Mouse (Mus musculus) liver, adult (tissue): ENCODE results near the gene Eif1.

Experiments used
- GATA4 ChIP-seq: IDR thresholded peaks from 2 replicates; pipeline ENCODE4 v1.6.1; 2014; ENCODE audit warnings: mild to moderate bottlenecking, low read length; ENCODE audit not compliant: insufficient replicate concordance

Gene Eif1

GRCm38 (mm10) chr11:100327316-100327715 lies 7.6 kb downstream of the Eif1 start:
- no peak for TF ChIP-seq GATA4

DNA sequence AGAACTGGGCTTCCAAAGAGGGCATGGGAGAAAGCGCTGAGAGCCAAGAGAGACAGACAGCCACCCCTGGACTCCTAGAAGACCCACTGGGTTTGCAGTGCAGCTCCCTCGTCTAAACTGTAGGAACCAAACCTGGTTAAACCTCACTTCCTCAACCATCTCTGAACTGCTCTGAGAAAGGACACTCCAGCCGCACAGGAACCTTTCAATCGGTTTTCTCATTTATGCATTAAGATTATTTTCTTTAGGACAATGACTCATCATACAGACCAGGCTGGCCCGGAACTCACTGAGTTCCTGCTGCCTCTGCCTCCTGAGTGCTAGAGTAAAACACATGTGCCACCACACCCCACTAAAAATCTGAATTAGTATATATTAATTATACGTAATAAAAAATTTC lies 8.1 kb downstream of the Eif1 start:
- no peak for TF ChIP-seq GATA4

- no peak for TF ChIP-seq GATA4
Measured at GRCm38 (mm10) chr11:100330235-100330634, 10.6 kb downstream of the Eif1 start.

- no peak for TF ChIP-seq GATA4
Measured at GRCm38 (mm10) chr11:100332766-100333515, 13.3 kb downstream of the Eif1 start.

GRCm38 (mm10) chr11:100333944-100334457 lies 14.3 kb downstream of the Eif1 start, which contains the start of gene Gast:
TSS of gene Gast (plus strand) at chr11:100334407.
- no peak for TF ChIP-seq GATA4

- TF ChIP-seq GATA4: no peak
Measured at GRCm38 (mm10) chr11:100335731-100336130, 16.0 kb downstream of the Eif1 start.

GRCm38 (mm10) chr11:100344269-100344668 lies 24.6 kb downstream of the Eif1 start:
- no peak for TF ChIP-seq GATA4

DNA sequence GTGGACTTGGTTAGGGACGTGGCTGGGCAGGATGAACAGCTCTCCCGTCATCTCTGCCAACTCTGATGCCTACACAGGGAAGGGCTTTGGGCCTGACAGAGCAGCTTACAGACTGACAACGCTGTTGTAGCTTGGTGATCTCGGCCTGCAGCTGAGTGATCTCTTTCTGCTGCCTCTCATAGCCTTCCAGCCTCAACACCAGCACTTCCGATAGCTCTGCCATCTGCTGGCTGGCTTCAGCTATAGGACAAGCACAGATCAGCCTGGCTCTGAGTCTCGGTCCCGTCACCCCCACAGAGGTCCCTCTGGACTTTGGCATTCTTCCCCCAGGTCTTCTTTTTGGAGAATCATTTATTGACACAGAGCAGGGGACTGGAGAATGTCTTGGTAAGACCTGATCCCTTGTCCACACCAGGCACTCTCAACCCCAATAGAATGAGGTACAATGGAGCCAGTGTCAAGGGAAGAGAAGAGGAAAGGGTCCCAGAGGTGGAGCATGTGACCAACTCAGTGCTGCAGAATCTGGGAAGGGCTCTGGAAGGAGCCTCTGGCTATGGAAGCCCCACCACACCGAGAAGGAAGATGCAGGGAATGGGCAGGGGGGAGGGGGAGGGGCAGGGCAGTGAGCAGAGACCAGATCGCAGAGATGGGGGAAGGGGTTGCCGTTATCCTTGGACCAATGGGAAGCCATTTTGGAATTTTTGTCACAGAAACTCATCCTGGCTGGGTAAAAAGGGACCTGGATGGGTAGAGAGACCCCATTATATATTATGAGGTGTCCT lies 32.6 kb downstream of the Eif1 start:
- TF ChIP-seq GATA4: no peak

DNA sequence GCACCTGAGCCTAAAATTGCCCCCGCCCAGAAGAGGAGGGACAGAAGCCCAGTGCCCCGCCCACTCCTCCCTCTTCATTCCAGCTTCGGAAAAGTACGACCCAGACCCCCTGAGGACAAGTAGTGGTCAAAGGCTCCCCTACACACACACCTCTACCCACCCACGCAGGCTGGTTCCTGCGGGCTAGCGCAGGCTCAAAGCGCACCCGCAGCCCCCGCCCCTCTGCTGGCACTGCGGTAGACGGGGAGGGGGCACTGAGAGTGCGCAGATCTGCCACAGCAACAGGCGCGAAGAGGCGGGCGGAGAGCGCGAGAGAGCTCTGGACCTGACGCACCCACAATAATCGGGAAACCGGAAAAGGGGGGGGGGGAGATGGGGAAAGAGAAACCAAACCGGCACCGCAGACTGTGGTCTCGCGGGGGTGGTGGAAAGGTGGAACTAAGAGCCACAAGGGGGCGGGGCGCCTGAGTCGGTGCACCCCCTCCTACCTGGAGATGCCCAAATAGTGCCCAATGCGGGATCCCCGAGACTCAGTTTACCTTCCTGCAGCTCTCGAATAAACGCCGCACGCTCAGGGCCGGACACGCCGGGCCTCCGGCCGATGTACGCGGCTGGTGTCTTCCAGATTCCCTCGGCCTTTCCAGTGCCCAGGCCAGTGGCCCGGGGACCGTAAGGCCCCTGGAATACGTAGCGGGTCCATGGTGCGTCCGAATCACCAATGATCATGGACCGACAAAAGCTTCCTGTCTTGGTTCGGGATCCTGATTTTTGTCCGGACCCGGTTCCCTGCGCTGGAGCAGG lies 35.7 kb downstream of the Eif1 start:
- TF ChIP-seq GATA4: no peak

- no peak for TF ChIP-seq GATA4
Measured at GRCm38 (mm10) chr11:100355972-100356818, 36.5 kb downstream of the Eif1 start, which contains the start of gene Hap1. TSS of gene Hap1 (minus strand) at chr11:100356128.

DNA sequence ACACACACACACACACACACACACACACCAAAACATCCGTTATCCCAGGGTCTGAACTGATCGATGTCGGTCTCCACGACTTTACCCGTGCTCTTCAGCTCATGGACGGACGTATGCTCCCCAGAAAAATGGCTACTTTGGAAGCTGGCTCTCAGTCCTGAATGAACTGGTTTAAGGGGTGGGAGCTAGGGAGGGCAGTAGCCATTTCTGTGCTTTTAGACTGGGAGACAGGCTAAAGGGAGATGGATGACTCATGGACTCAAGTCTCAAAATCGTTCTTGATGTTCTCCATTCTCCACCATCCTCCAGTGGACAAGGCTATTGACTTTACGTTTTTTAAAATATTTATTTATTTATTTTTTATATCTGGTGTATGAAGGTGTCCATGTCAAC lies 37.1 kb downstream of the Eif1 start:
- TF ChIP-seq GATA4: no peak

GRCm38 (mm10) chr11:100357408-100357807 lies 37.7 kb downstream of the Eif1 start:
- TF ChIP-seq GATA4: no peak

DNA sequence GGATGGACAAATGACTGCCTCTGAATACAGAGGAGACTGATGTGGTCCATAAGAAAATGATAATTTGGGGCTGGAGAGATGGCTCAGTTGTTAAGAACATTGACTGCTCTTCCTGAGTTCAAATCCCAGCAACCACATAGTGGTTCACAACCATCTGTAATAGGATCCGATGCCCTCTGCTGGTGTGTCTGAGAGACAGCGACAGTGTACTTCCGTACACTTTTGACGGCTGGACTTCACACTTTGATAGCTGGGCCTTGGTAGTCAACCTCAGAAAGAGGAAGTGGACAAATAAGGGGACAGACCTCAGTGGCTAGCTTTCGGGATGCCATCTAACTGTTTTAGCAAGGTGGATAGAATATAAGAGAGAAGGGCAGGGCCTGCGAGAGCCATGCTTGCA lies 40.5 kb downstream of the Eif1 start:
- no peak for TF ChIP-seq GATA4

- TF ChIP-seq GATA4: no peak
Measured at GRCm38 (mm10) chr11:100362209-100362978, 42.7 kb downstream of the Eif1 start.
